Mouse (Mus musculus): Measurements from ENCODE around the gene Mrpl4.
"Not testable (repeated sequence)": the region's sequence is repeated elsewhere in the genome, so short reads cannot be mapped to it uniquely, and the experiment has no call there.

Mrpl4 gene

DNA sequence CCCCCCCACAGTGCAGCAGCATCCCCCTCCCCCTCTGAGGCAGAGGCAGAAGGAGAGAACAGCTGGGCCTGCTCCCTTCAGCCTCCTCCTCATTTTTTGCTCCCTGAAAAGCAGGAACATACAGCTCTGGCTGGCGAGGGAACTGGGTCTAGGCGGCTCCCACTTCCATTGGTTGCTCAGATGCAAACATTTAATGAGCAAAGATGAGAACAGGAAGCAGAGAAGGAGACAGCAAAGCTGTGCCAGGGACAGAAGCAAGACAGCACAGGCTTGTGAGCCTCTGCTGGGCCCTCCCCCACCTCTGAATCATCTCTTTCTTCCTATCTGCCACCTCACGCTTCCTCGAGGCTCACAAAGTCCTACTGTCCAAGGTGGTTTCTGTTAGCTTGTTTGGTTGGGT, 38.8 kb downstream of the Mrpl4 start:
- no peak for DNase-seq (ENCODE audit: low spot score)

GRCm38 (mm10) chr9:21043563-21043962, 41.0 kb downstream of the Mrpl4 start:
- no peak for DNase-seq (ENCODE audit: low spot score)

DNA sequence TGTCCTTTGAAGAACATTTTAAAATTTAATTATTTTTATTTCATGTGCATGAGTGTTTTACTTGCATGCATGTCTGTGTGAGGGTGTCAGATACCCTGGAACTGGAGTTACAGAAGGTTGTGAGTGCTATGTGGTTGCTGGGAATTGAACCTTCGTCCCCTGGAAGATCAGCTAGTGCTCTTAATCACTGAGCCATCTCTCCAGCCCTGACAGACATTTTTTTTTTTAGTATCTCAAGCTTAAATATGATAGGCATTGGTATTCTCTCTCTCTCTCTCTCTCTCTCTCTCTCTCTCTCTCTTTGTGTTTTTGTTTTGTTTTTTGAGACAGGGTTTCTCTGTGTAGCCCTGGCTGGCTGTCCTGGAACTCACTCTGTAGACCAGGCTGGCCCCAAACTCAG, 42.2 kb downstream of the Mrpl4 start:
- not testable (repeated sequence) for DNase-seq (ENCODE audit: low spot score)

- DNase-seq (ENCODE audit: low spot score), result no peak
These were observed 42.7 kb downstream of the Mrpl4 start for GRCm38 (mm10) chr9:21045235-21045634.

GRCm38 (mm10) chr9:21051578-21051977, 49.0 kb downstream of the Mrpl4 start:
- DNase-seq (ENCODE audit: low spot score), result no peak
